Mouse (Mus musculus) lung, adult 2 months (tissue): ENCODE results near the gene Timeless.

ENCODE experiments used
- CTCF ChIP-seq: fragments of 200-500 bp; IDR thresholded peaks from 2 replicates; pipeline ENCODE4 v1.5.1; 2011; ENCODE audit warnings: mild to moderate bottlenecking, low read length, control low read depth; ENCODE audit not compliant: insufficient read depth
- POLR2A ChIP-seq: fragments of 200-500 bp; IDR thresholded peaks from 2 replicates; pipeline ENCODE4 v1.6.1; 2011; ENCODE audit warnings: low read depth, mild to moderate bottlenecking, control low read depth, low read length, borderline replicate concordance; ENCODE audit errors: extremely low read depth

- no peak for TF ChIP-seq POLR2A
- peak; percentile 59 for TF ChIP-seq CTCF
Observed at GRCm38 (mm10) chr10:128232420-128232985, 638 bp downstream of the Timeless start.
